Mouse (Mus musculus) heart, adult 2 months (tissue): Measurements from ENCODE around the gene Sfswap. TPM values are rescaled to one million over a fixed set of nuclear protein-coding genes. Genes with fewer than 3 reads are reported as not detected.

Experiments
- DNase-seq, 2 experiments: peaks; one replicate each; pipeline ENCODE4 v3.0.0; 2021
- H3K27ac ChIP-seq: fragments of 200-600 bp; 2 replicates; pipeline ENCODE4 v1.8.1; 2022
- H3K27me3 ChIP-seq: fragments of 200-500 bp; 2 replicates; pipeline ENCODE4 v1.6.1; 2012; ENCODE audit warnings: mild to moderate bottlenecking, low read length, inconsistent platforms, mixed read lengths; ENCODE audit not compliant: control insufficient read depth, insufficient read depth
- H3K36me3 ChIP-seq: fragments of 200-500 bp; 2 replicates; pipeline ENCODE4 v1.6.1; 2012; ENCODE audit warnings: low read length, inconsistent platforms; ENCODE audit not compliant: control insufficient read depth, insufficient read depth
- H3K4me1 ChIP-seq: fragments of 200-500 bp; 2 replicates; pipeline ENCODE4 v1.6.1; 2011; ENCODE audit warnings: low read length; ENCODE audit not compliant: control insufficient read depth, insufficient read depth
- H3K4me3 ChIP-seq: fragments of 200-600 bp; 2 replicates; pipeline ENCODE4 v1.8.1; 2022
- H3K79me2 ChIP-seq: fragments of 200-500 bp; replicated peaks from 2 replicates; pipeline ENCODE4 v1.6.1; 2012; ENCODE audit warnings: mild to moderate bottlenecking, inconsistent platforms, low read length, moderate library complexity, mixed read lengths; ENCODE audit not compliant: control insufficient read depth, insufficient read depth
- H3K9ac ChIP-seq: fragments of 200-500 bp; 2 replicates; pipeline ENCODE4 v1.6.1; 2012; ENCODE audit warnings: low read depth, mild to moderate bottlenecking, control low read depth, inconsistent platforms, low read length, mixed read lengths
- CTCF ChIP-seq: fragments of 200-600 bp; IDR thresholded peaks from 2 replicates; pipeline ENCODE4 v1.8.1; 2022; ENCODE audit warnings: antibody characterized with exemption, mild to moderate bottlenecking, moderate library complexity
- EP300 ChIP-seq: fragments of 200-500 bp; IDR thresholded peaks from 2 replicates; pipeline ENCODE4 v1.6.1; 2011; ENCODE audit warnings: low read depth, low read length, control low read depth; ENCODE audit not compliant: insufficient read depth
- POLR2A ChIP-seq: fragments of 200-500 bp; IDR thresholded peaks from 2 replicates; pipeline ENCODE4 v1.6.1; 2011; ENCODE audit warnings: mild to moderate bottlenecking, low read depth, low read length, control low read depth; ENCODE audit not compliant: insufficient read depth
- WGBS: fragments of 180-500 bp; shearing (Covaris S2); methylation state at CpG from one replicate; pipeline ENCODE4 v1.1.7; 2018; 5-methylcytosine and 5-hydroxymethylcytosine counted together
- intact Hi-C: fragments of 180-260 bp; cut with DNase I; formaldehyde crosslinking; loops from one replicate; pipeline ENCODE4 v1.15.1; 2025
- polyA plus RNA-seq: library from polyadenylated mRNA; depleted of rRNA; stranded (reverse); fragments of >200 nt; gene quantifications from 2 replicates; pipeline ENCODE4 v1.2.3, GENCODE M21; 2012
- total RNA-seq, 2 experiments: library from RNA; stranded (reverse); gene quantifications; 2 replicates each; pipeline ENCODE4 v1.2.3; 2021

Gene Sfswap
- total and polyA plus RNA-seq, 3 experiments, result 24.1 to 33.1 (median 25.9) TPM

- under 1% methylated on average over 80 of the region's 80 CpGs for WGBS
These were observed 83.0 kb downstream of the Sfswap start, which contains the start of gene Mmp17 for GRCm38 (mm10) chr5:129583761-129584582. Gene Mmp17 (plus strand): TSS chr5:129584169.

GRCm38 (mm10) chr5:129584583-129585541 lies 83.8 kb downstream of the Sfswap start:
- under 1% methylated on average over 76 of the region's 76 CpGs for WGBS
- H3K27ac ChIP-seq, result no peak overlapping the region
- H3K9ac ChIP-seq, result peak overlapping the region; percentile 66
- H3K4me1 ChIP-seq, result peaks cover 1% of the 10 kb centered on the region; the same call in 1 of the 2 replicates
- intact Hi-C loops, result no loop called here
- H3K36me3 ChIP-seq, result no peaks in the 10 kb centered on the region
- H3K79me2 ChIP-seq, result no peaks in the 10 kb centered on the region
- peak; percentile 33 for TF ChIP-seq CTCF
- no peak for TF ChIP-seq POLR2A
- H3K4me3 ChIP-seq, result peak overlapping the region; percentile 92
- DNase-seq, result peak; percentile 37 to 54
- H3K27me3 ChIP-seq, result 0 out of 2 replicates have a peak, but pooled peaks cover 2% of the 10 kb centered on the region

More at GRCm38 (mm10) chr5:129583761-129584582, 83.0 kb downstream of the Sfswap start, which contains the start of gene Mmp17:
- peaks cover 1% of the 10 kb centered on the region; the same call in 1 of the 2 replicates for H3K4me1 ChIP-seq
- peak; percentile 91 to 92 for DNase-seq
- H3K27me3 ChIP-seq, result 0 out of 2 replicates have a peak, but pooled peaks cover 2% of the 10 kb centered on the region
- peak within 1 kb of the TSS; percentile 54 for H3K27ac ChIP-seq
- peak within 1 kb of the TSS; percentile 66 for H3K9ac ChIP-seq
- no peaks in the 10 kb centered on the region for H3K79me2 ChIP-seq
- intact Hi-C loops, result loop anchor here (2.0 kb wide), 1 partner anchor 327 kb away; no protein-coding TSS in a partner anchor
- TF ChIP-seq CTCF (peak; percentile 83), EP300 (0 out of 2 replicates have a peak, but pooled peaks have one; percentile 17), POLR2A (no peak)
- peak within 1 kb of the TSS; percentile 92 for H3K4me3 ChIP-seq
- H3K36me3 ChIP-seq, result no peaks in the 10 kb centered on the region

DNA sequence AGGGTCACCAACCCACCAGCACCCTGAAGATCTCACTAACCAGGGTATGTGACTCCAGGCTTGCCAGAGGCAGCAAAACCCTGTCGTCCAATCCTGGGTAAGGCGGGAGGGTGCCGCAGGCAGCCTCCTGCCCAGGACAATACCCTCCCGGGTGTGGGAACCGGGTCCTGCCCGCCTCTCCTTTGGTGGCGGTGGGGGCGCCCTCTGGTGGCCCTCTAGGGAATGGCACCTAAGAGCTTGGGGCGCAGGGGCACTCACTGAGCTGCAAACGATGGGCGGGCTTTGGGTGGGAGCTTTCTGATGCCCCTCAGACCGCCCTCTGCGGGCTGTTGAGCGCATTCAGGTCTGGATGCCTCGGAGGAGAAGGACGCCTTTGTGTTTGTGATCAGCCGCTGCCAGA lies 85.0 kb downstream of the Sfswap start:
- DNase-seq, result peak; percentile 81 to 89
- Histone ChIP-seq H3K36me3 (no peaks in the 10 kb centered on the region), H3K79me2 (no peaks in the 10 kb centered on the region), H3K9ac (no peak overlapping the region), H3K4me1 (peaks cover 1% of the 10 kb centered on the region; the same call in 1 of the 2 replicates), H3K27ac (no peak overlapping the region), H3K27me3 (0 out of 2 replicates have a peak, but pooled peaks cover 2% of the 10 kb centered on the region), H3K4me3 (peak overlapping the region; percentile 30)
- under 1% methylated on average over 17 of the region's 17 CpGs for WGBS
- no peak for TF ChIP-seq EP300
- peak; percentile 92 for TF ChIP-seq CTCF
- TF ChIP-seq POLR2A, result no peak
- intact Hi-C loops, result loop anchor here (2.0 kb wide), 3 partner anchors 85 to 407 kb away; partner anchors contain the start of gene Sfswap

DNA sequence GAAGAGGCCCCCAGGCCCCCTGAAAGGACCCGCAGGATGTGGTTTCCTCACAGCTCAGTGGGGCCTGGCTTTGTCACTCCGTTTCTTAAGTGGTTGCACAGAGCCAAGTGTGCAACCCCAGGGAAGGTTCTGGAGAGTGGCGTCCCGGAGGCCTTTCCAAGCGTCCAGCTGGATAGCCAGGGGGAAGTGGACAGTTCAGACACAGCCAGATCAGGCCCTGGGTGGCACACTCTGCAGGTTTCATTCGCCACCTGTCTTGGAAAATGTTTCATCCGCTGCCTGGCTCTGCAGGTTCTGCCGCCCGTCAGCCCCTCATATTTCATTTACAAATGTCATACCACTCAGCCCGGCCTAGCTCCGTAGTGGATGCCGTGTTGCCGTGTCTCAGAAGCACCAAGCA lies 85.5 kb downstream of the Sfswap start:
- Histone ChIP-seq H3K27ac (no peak overlapping the region), H3K27me3 (0 out of 2 replicates have a peak, but pooled peaks cover 2% of the 10 kb centered on the region), H3K4me3 (no peak overlapping the region), H3K79me2 (no peaks in the 10 kb centered on the region), H3K36me3 (no peaks in the 10 kb centered on the region), H3K9ac (no peak overlapping the region), H3K4me1 (peaks cover 1% of the 10 kb centered on the region; the same call in 1 of the 2 replicates)
- no peak for DNase-seq
- intact Hi-C loops, result loop anchor here (2.0 kb wide), 3 partner anchors 86 to 408 kb away; partner anchors contain the start of gene Sfswap
- TF ChIP-seq POLR2A, result no peak
- no peak for TF ChIP-seq CTCF
- TF ChIP-seq EP300, result no peak
- 66% methylated on average over 13 of the region's 13 CpGs for WGBS

GRCm38 (mm10) chr5:129590915-129591314 lies 89.9 kb downstream of the Sfswap start:
- Histone ChIP-seq H3K36me3 (no peaks in the 10 kb centered on the region), H3K27ac (no peak overlapping the region), H3K79me2 (no peaks in the 10 kb centered on the region), H3K9ac (no peak overlapping the region), H3K4me3 (no peak overlapping the region), H3K4me1 (no peaks in the 10 kb centered on the region; the same call in 1 of the 2 replicates), H3K27me3 (no peaks in the 10 kb centered on the region)
- WGBS, result 18% methylated on average over 11 of the region's 11 CpGs
- intact Hi-C loops, result no loop called here
- TF ChIP-seq CTCF (no peak), POLR2A (no peak)
- no peak for DNase-seq
